Mouse (Mus musculus) midbrain, embryonic 13.5 days (tissue): ENCODE data around the gene Vav1. TPM values are rescaled to one million over a fixed set of nuclear protein-coding genes. Genes with fewer than 3 reads are reported as not detected.

Source experiments
- ATAC-seq: fragments of 200-750 bp; cut with Nextera tagmentation; 2 replicates; pipeline ENCODE4 v1.8.0; 2017; ENCODE audit warnings: mild to moderate bottlenecking, moderate TSS enrichment, moderate library complexity
- H3K27ac ChIP-seq: fragments of 300-500 bp; sonication (generic); 2 replicates; pipeline ENCODE4 v1.5.1; 2015; ENCODE audit warnings: inconsistent platforms, mild to moderate bottlenecking, moderate library complexity
- H3K27me3 ChIP-seq: fragments of 300-500 bp; sonication (generic); 2 replicates; pipeline ENCODE4 v1.6.1; 2015; ENCODE audit warnings: mild to moderate bottlenecking, inconsistent platforms
- H3K36me3 ChIP-seq: fragments of 300-500 bp; sonication (generic); 2 replicates; pipeline ENCODE4 v1.6.1; 2015; ENCODE audit warnings: mild to moderate bottlenecking, inconsistent platforms
- H3K4me1 ChIP-seq: fragments of 300-500 bp; sonication (generic); replicated peaks from 2 replicates; pipeline ENCODE4 v1.6.1; 2015; ENCODE audit warnings: inconsistent platforms
- H3K4me2 ChIP-seq: fragments of 300-500 bp; sonication (generic); replicated peaks from 2 replicates; pipeline ENCODE4 v1.6.1; 2015; ENCODE audit warnings: moderate library complexity, mild to moderate bottlenecking, inconsistent platforms
- H3K4me3 ChIP-seq: fragments of 300-500 bp; sonication (generic); replicated peaks from 2 replicates; pipeline ENCODE4 v1.5.1; 2015; ENCODE audit warnings: mild to moderate bottlenecking, inconsistent platforms
- H3K9ac ChIP-seq: fragments of 300-500 bp; sonication (generic); replicated peaks from 2 replicates; pipeline ENCODE4 v1.6.1; 2015; ENCODE audit warnings: mild to moderate bottlenecking, inconsistent platforms
- H3K9me3 ChIP-seq: fragments of 300-500 bp; sonication (generic); 2 replicates; pipeline ENCODE4 v1.6.1; 2016; ENCODE audit warnings: mild to moderate bottlenecking, inconsistent platforms
- WGBS: fragments of 180-500 bp; shearing (Covaris S2); methylation state at CpG from one replicate; pipeline ENCODE4 v1.1.7; 2015; 5-methylcytosine and 5-hydroxymethylcytosine counted together
- polyA plus RNA-seq: library from polyadenylated mRNA; unstranded; fragments of >200 nt; fragmentation: Nextera tagmentation; extraction: Ambion mirVana; gene quantifications from 2 replicates; pipeline ENCODE4 v1.2.1, GENCODE M21; 2015

Gene Vav1
- polyA plus RNA-seq, 1 experiment from 2014 or later, result 1.3 TPM

- no peaks in the 10 kb centered on the region for H3K27me3 ChIP-seq
- no peak overlapping the region for H3K4me3 ChIP-seq
- H3K36me3 ChIP-seq, result peaks cover 60% of the 10 kb centered on the region
- H3K4me2 ChIP-seq, result no peak overlapping the region
- H3K9ac ChIP-seq, result no peak overlapping the region
- H3K9me3 ChIP-seq, result no peaks in the 10 kb centered on the region
- ATAC-seq, result no peak
- H3K27ac ChIP-seq, result no peak overlapping the region
- WGBS, result 94% methylated on average over 3 of the region's 3 CpGs
- H3K4me1 ChIP-seq, result no peaks in the 10 kb centered on the region
Measured at GRCm38 (mm10) chr17:57258191-57258590, 20.7 kb upstream of the Vav1 start.

- H3K4me2 ChIP-seq, result no peak overlapping the region
- no peak overlapping the region for H3K27ac ChIP-seq
- peaks cover 59% of the 10 kb centered on the region for H3K36me3 ChIP-seq
- no peak for ATAC-seq
- WGBS, result 94% methylated on average over 8 of the region's 8 CpGs
- H3K9ac ChIP-seq, result no peak overlapping the region
- H3K9me3 ChIP-seq, result no peaks in the 10 kb centered on the region
- no peaks in the 10 kb centered on the region for H3K4me1 ChIP-seq
- H3K4me3 ChIP-seq, result no peak overlapping the region
- no peaks in the 10 kb centered on the region for H3K27me3 ChIP-seq
Measured at GRCm38 (mm10) chr17:57259742-57260141, 19.2 kb upstream of the Vav1 start.

- ATAC-seq, result no peak
- no peaks in the 10 kb centered on the region for H3K4me1 ChIP-seq
- no peak overlapping the region for H3K4me3 ChIP-seq
- H3K27ac ChIP-seq, result no peak overlapping the region
- peaks cover 53% of the 10 kb centered on the region for H3K36me3 ChIP-seq
- H3K27me3 ChIP-seq, result no peaks in the 10 kb centered on the region
- H3K4me2 ChIP-seq, result no peak overlapping the region
- no peak overlapping the region for H3K9ac ChIP-seq
- no peaks in the 10 kb centered on the region for H3K9me3 ChIP-seq
- WGBS, result 93% methylated on average over 9 of the region's 9 CpGs
Measured at GRCm38 (mm10) chr17:57260351-57260750, 18.5 kb upstream of the Vav1 start.

- WGBS, result 97% methylated on average over 4 of the region's 4 CpGs
- no peaks in the 10 kb centered on the region for H3K9me3 ChIP-seq
- ATAC-seq, result no peak
- H3K4me2 ChIP-seq, result no peak overlapping the region
- no peaks in the 10 kb centered on the region for H3K27me3 ChIP-seq
- no peak overlapping the region for H3K4me3 ChIP-seq
- H3K9ac ChIP-seq, result no peak overlapping the region
- H3K4me1 ChIP-seq, result no peaks in the 10 kb centered on the region
- H3K36me3 ChIP-seq, result peaks cover 50% of the 10 kb centered on the region
- no peak overlapping the region for H3K27ac ChIP-seq
Measured at GRCm38 (mm10) chr17:57261286-57261685, 17.6 kb upstream of the Vav1 start.

GRCm38 (mm10) chr17:57261796-57262195 lies 17.1 kb upstream of the Vav1 start:
- H3K4me1 ChIP-seq, result no peaks in the 10 kb centered on the region
- no peak for ATAC-seq
- no peak overlapping the region for H3K27ac ChIP-seq
- 47% methylated on average over 1 of the region's 1 CpGs for WGBS
- H3K36me3 ChIP-seq, result peaks cover 49% of the 10 kb centered on the region
- no peaks in the 10 kb centered on the region for H3K27me3 ChIP-seq
- no peak overlapping the region for H3K4me2 ChIP-seq
- no peak overlapping the region for H3K9ac ChIP-seq
- H3K4me3 ChIP-seq, result no peak overlapping the region
- no peaks in the 10 kb centered on the region for H3K9me3 ChIP-seq

GRCm38 (mm10) chr17:57262901-57263550 lies 15.9 kb upstream of the Vav1 start:
- H3K9me3 ChIP-seq, result no peaks in the 10 kb centered on the region
- no peak overlapping the region for H3K4me3 ChIP-seq
- no peak overlapping the region for H3K9ac ChIP-seq
- H3K36me3 ChIP-seq, result peaks cover 42% of the 10 kb centered on the region
- 92% methylated on average over 17 of the region's 17 CpGs for WGBS
- no peak overlapping the region for H3K27ac ChIP-seq
- no peaks in the 10 kb centered on the region for H3K27me3 ChIP-seq
- ATAC-seq, result no peak
- no peaks in the 10 kb centered on the region for H3K4me1 ChIP-seq
- no peak overlapping the region for H3K4me2 ChIP-seq

- Histone ChIP-seq H3K4me2 (no peak overlapping the region), H3K4me1 (no peaks in the 10 kb centered on the region), H3K4me3 (no peak overlapping the region), H3K27ac (no peak overlapping the region), H3K27me3 (no peaks in the 10 kb centered on the region), H3K9ac (no peak overlapping the region), H3K9me3 (no peaks in the 10 kb centered on the region), H3K36me3 (peaks cover 31% of the 10 kb centered on the region)
- ATAC-seq, result no peak
- 93% methylated on average over 2 of the region's 2 CpGs for WGBS
Measured at GRCm38 (mm10) chr17:57264164-57264563, 14.7 kb upstream of the Vav1 start.

- Histone ChIP-seq H3K4me2 (no peak overlapping the region), H3K36me3 (peaks cover 31% of the 10 kb centered on the region), H3K27ac (no peak overlapping the region), H3K9ac (no peak overlapping the region), H3K27me3 (no peaks in the 10 kb centered on the region), H3K4me1 (no peaks in the 10 kb centered on the region), H3K4me3 (no peak overlapping the region), H3K9me3 (no peaks in the 10 kb centered on the region)
- WGBS, result 29% methylated on average over 21 of the region's 22 CpGs
- peak; percentile 18; the same call in 1 of the 2 replicates for ATAC-seq
Measured at GRCm38 (mm10) chr17:57264972-57265945, 13.6 kb upstream of the Vav1 start.

GRCm38 (mm10) chr17:57267556-57268126 lies 11.3 kb upstream of the Vav1 start:
- WGBS, result 88% methylated on average over 6 of the region's 6 CpGs
- Histone ChIP-seq H3K4me3 (no peak overlapping the region), H3K9me3 (no peaks in the 10 kb centered on the region), H3K4me2 (no peak overlapping the region), H3K27ac (no peak overlapping the region), H3K4me1 (no peaks in the 10 kb centered on the region), H3K9ac (no peak overlapping the region), H3K27me3 (peaks cover 9% of the 10 kb centered on the region), H3K36me3 (peaks cover 14% of the 10 kb centered on the region)
- ATAC-seq, result no peak

- Histone ChIP-seq H3K27ac (no peak overlapping the region), H3K4me3 (no peak overlapping the region), H3K27me3 (peaks cover 45% of the 10 kb centered on the region), H3K9me3 (no peaks in the 10 kb centered on the region), H3K4me2 (no peak overlapping the region), H3K4me1 (peaks cover 17% of the 10 kb centered on the region), H3K9ac (no peak overlapping the region), H3K36me3 (no peaks in the 10 kb centered on the region)
- no peak for ATAC-seq
- whole genome bisulfite sequencing, result 68% methylated on average over 9 of the region's 9 CpGs
Measured at GRCm38 (mm10) chr17:57271301-57271700, 7.6 kb upstream of the Vav1 start.

- no peak for ATAC-seq
- Histone ChIP-seq H3K4me2 (no peak overlapping the region), H3K27me3 (peaks cover 53% of the 10 kb centered on the region), H3K36me3 (no peaks in the 10 kb centered on the region), H3K27ac (no peak overlapping the region), H3K4me3 (no peak overlapping the region), H3K9me3 (no peaks in the 10 kb centered on the region), H3K4me1 (peaks cover 24% of the 10 kb centered on the region), H3K9ac (no peak overlapping the region)
- WGBS, result 44% methylated on average over 7 of the region's 7 CpGs
Measured at GRCm38 (mm10) chr17:57273846-57274245, 5.1 kb upstream of the Vav1 start.

- peak overlapping the region; percentile 64 for H3K4me2 ChIP-seq
- H3K4me3 ChIP-seq, result peak overlapping the region; percentile 42
- WGBS, result 5% methylated on average over 15 of the region's 15 CpGs
- no peak overlapping the region; the same call in 1 of the 2 replicates for H3K9ac ChIP-seq
- peaks cover 24% of the 10 kb centered on the region for H3K4me1 ChIP-seq
- no peaks in the 10 kb centered on the region for H3K9me3 ChIP-seq
- no peaks in the 10 kb centered on the region for H3K36me3 ChIP-seq
- H3K27me3 ChIP-seq, result peaks cover 55% of the 10 kb centered on the region
- no peak overlapping the region for H3K27ac ChIP-seq
- no peak for ATAC-seq
Measured at GRCm38 (mm10) chr17:57274686-57275085, 4.2 kb upstream of the Vav1 start.
